Mouse (Mus musculus) layer of hippocampus, adult 11-12 months (tissue): ENCODE results near the gene Tst.
A peak's percentile ranks its signal among the peaks of the same experiment; 100 is the strongest.

Experiments used
- DNase-seq: peaks from one replicate; pipeline ENCODE4 v3.0.0; 2022; ENCODE audit warnings: low spot score

The Tst gene

DNA sequence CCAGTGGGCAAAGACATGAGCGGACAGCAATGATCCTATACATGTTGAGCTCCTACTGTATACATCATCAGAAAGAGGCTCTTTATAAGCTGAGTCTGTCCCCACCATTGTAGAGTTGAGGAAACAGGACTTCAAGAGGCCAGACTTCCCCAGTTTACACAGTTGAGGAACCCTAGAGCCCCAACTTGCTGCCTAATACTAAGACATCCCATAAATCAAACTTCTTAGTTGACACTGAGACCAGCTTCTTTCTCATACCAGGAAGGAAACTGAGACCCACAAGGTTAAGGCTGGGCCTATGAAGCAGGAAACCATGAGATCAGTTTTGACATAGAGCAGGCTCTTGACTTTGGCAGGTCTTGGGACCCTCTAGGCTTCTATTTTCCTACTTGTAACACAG, 20.1 kb downstream of the Tst start:
- DNase-seq, result no peak

DNA sequence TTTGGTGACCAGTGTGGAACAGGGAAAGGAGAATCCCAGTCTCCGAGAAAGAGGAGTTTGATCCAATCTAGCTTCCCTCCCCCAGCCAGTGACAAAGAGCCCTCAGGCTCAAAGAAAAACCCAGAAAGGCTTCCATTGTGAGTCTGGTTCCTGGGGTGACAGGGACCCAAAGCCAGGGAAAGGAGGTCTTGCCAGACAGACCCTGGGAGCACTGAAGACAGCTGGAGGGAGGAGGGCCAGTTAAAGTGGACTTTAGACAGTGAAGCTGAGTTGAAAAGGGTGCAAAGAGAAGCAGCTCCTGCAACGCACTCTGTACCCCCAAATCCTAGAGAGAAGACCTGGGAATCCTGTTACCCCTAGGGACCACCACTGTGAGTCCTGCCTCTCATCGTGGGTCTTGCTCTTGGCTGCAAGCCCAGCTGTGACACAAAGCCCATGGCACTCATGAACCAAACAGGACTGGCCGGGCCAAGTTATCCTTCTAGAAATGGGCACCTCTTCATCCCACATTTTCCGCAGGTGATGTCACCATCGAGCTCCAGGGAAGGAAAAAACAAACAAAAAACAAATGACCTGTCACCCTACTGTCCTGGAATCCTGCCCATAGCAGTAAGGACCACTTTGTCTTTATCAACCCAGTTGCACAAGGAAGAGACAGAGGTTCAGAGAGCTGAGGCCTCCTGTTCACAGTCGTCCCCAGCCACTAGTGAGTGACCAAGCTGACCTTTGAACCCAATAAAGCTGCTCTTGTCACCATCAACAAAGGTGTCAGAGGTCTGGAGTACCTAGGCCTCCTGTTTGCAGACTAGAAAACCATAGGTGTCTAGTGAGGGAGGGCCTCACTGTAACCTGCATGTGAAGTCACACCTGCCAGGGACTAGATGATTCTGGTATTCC, 21.2 kb downstream of the Tst start:
- peak; percentile 52 for DNase-seq

DNA sequence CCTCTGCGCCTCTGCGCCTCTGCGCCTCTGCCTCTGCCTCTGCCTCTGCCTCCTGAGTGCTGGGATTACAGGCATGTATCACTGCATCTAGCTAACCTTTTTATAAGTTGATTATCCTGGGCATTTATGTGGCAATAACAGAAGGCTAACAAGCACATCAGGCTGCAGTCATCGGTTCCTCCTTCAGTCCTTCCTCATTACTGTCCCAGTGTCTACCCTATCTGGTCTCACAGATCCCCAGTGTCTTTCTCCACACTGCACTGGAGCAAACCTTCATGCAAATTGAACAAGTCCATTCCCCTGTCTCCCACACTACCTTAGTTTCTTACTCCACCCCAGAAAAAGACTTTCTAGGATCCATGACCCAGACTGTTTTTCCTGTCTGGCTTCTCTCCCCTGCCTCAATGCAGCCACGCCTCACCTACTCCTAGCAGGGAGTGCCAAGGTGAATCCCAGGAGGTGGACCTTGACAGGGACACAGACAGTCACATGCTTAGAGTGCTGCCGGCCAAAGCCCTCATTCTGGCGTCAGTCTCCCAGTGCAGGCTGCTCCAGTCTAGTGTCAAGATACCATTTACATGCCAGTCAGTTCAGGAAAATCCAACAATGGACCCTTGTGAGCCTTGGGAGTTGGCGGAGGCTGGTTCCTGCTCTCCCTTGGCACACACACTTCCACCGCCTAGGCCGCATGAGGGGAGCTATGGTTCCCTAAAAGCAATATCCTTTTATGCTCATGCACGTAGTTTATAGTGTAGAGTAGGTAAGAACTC, 22.1 kb downstream of the Tst start:
- DNase-seq, result peak; percentile 73

DNA sequence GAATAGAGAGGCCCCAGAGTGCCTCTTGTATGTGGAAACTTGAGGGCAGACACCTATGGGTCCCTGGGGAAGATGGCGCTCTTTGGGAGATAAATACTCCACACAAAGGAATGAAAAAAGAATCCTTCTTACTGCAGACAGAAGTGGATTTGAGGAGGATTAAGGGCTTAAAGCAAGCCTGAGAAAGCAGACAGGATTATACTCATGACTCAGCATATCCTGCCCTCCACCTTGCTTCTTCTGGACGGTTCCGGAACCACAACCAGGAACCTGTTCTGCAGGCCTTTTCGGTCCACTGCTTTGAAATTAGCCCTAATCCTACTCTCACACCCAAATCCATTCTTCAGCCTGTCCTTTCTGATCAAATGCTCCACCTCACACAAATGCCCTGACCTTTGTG, 23.6 kb downstream of the Tst start:
- no peak for DNase-seq

DNA sequence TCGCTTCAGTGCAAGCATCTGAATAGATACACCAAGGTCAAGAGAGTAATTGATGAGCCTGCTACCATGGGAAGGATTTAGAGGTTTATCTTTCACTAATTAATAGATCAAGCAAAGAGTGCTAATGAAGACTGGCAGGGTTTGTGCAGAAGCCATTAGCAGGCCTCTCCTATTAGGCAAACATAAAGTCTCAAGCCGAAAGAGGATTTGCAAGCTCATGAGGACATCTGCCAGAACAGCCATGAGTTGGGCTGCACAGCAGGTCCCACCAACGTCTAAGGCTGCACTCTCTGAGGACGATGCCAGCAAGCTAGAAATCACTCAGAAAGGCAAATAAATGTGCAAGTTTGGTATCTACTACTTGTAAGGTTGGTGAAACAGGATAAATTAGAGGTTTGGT, 25.0 kb downstream of the Tst start:
- peak; percentile 59 for DNase-seq

DNA sequence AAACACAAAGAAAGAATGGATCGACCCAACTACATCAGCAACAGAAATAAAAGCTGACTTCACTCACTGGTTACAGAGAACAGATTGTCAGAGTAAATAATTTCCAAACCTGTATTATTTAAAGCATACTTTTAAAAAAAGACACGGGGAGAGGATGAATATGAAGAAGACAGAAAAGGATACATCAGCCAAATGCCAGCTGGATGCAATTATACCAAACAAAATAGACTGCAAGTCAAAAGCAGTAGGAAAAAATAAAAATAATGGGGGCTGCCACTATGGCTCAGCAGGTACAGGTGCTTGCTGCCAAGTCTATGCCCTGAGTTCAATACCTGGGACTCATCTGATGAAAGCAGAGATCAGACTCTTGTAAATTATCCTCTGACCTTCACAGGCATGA, 25.5 kb downstream of the Tst start:
- no peak for DNase-seq

DNA sequence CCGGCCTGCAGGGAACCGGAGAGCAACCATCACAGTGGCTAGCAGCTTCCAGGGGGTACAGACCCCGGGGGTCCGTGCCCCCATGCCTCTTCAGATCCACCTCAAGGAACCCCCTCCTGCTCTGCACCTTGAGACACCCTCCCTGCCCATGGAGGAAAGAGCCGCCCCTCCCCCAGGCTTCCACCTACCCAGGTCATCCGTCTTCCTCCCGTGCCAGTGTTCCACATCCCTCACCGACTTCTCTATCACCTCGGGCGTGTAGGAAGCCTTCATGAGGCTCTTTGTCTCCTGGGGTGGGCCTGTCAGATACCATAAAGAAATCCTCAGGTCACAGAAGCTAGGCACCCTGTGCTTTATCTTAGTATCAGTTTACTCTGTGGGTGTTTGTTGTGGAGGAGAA, 27.2 kb downstream of the Tst start:
- no peak for DNase-seq

DNA sequence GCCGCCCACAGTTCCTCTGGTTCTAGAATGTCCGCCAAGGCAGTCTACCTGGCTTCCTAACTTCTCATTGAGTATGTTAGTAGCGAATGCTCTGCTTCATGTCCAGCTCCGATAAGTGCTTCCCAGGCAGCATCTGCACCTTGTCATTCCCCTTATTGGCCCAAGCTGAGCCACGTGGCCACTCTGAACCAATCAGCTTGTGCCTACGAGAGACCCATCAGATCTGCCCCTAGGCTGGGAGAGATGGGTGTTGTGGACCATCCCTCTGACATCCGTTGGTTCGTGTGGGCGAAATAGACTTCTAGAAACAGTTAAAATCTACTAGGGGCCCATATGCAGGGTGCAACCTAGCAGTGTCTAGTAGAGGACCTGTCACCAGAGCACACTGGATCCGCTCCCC, 27.8 kb downstream of the Tst start:
- DNase-seq, result no peak

DNA sequence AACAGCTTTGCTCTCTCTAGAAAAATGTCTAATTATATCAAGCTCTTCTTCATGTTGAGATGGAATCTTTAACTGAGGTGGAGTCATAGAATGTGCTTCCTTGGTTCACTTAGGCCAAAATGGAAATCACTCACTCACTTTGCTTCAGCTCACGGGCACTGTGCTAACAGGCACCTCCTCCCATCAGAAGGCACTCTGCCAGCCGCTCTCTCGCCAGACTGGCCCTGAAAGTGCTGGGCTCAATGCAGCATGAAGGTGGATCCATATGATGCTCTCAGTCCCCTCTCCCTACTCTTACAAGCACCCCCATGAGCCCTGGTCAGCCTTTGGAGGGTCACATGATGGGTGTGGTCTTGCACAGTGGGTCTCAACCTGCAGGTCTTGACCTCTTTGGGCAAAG, 31.5 kb downstream of the Tst start:
- DNase-seq, result no peak

DNA sequence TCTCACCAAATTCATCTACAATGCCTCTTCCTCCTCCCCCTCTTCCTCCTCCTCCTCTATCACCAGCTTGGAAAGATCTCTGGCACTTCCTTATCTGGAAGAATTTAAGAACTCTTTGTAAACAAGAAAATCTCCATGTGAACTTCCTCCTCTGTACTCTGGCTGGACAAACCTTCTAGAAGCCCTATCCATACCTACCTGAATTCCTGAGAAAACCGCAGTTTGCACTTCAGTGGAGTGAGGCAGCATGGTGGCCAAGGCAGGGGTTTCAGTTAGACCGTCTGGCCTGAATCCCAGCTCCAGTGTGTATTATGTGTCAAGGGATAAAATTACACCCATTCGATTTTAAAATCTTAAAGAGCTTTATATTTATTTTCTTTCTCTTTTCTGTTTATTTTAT, 32.9 kb downstream of the Tst start:
- DNase-seq, result no peak

DNA sequence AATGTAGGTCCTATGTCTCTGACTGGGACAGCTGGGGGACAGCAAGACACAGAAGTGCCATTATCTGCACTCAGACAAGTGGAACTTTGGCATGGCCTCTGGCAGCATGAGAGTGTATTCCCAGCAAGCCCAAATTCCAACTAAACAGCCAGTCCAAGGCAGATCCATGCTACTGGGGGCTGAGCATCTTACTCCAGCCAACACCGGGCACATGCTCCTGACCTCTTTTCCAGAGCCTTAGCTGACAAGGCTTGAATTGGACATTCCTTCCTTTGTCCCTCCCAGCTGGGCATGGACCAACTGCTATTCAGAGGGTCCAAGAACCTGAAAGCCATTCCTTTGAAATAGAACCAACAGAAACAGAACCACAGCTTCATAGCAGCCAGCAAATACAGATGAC, 36.1 kb downstream of the Tst start:
- DNase-seq, result peak; percentile 55

DNA sequence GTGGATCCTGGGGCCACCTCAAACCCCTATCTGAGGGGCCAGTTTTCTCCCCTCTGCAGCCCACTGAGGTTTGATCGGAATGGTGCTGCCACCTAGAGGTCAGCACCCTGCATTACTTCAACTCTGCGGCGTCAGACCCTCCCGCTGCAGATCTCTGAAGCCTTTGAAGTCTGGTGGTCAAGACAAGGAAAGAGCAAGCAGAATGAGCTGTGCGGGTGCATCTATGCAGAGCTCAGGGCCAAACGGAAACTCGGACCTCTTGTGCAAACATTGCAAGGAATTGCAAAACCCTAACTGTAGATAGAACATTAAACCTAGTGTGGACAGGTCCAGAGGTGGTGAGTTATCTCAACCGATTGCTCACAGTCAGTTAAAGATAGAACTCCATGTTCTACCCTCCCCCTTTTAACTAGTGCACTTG, 36.8 kb downstream of the Tst start:
- peak; percentile 49 for DNase-seq

DNA sequence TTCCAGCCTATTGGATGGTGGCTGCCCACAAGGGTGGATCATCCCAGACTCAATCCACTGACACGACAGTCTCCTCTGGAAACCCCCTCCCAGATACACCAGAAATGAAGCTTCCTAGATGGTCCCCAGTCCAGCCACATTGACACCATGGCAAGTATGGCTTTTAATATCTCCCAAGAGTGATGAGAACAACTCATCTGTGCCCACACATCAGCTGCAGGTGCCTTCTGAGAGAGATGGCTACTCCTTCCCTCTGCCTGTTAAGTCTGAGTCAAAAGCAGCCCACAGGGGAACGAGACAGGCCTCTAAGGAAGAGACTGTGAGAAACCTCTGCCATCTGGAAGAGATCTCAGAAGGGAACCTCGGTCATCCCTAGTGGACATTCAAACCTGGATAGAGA, 37.9 kb downstream of the Tst start:
- no peak for DNase-seq

DNA sequence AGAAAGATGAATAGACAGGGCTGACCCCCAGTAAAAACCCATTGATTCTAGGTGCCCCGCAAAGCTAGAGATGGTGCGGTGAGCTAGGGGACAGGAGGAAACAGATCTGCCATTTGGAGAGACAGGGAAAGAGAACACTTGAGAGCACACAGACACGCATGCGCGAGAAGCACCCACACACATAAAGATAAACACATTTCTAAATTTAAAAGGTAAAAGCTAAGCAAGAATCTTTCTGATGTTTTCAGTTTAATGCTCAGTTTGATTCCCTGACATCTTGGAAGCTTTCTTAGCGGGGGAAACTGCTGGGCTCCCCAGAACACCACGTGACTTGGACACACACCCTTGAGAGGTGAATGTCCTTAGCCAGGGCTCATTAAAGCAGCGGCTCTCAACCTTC, 38.8 kb downstream of the Tst start:
- DNase-seq, result no peak

DNA sequence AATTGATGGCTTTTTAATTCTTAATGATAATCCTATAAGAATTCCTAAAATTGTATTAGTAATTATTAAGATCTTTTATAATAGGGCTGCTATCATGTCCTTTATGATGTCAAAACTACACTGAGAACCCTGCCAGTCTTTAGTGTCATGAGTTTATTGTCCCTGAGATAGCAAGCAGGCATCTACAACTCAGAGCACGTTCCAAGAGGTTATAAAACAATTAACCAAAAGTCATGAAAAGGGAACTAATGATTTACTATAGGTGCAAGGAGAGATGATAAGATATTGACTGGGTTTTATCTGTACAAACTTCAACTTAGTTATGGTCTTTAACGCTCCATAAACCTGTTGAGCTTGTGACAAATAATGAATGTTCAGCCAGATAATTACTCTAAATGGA, 39.8 kb downstream of the Tst start:
- no peak for DNase-seq

DNA sequence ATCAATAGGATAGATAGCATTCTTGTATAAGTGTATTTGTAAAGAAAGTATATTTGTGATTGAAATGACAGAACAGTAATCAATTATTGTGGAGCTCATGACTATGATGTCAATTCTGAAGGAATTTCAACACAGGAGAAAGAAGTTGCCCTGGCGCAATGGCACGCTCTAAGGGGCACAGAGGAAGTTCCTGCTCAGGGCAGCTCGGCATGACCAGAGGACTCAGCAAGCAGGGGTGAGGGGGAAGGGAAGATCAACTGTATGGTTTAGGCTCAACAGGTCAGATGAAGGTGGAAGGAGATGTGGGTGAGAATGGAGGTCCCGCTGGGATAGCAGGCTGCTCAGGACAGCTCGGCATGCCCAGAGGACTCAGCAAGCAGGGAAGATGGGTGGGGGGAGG, 50.2 kb downstream of the Tst start:
- DNase-seq, result no peak

DNA sequence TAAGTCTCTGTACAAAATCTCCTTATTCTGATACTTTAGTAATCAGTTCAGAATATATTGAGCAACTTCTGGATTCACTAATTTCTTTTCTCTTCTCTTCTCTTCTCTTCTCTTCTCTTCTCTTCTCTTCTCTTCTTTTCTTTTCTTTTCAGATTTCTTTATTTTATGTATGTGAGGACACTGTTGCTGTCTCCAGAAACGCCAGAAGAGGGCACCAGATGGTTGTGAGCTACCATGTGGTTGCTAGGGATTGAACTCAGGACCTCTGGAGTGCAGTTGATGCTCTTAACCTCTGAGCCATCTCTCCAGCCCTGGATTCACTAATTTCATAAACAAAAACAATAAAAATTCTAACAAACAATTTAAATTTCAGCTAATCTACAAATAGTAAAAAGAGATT, 50.7 kb downstream of the Tst start:
- DNase-seq, result peak; percentile 68

DNA sequence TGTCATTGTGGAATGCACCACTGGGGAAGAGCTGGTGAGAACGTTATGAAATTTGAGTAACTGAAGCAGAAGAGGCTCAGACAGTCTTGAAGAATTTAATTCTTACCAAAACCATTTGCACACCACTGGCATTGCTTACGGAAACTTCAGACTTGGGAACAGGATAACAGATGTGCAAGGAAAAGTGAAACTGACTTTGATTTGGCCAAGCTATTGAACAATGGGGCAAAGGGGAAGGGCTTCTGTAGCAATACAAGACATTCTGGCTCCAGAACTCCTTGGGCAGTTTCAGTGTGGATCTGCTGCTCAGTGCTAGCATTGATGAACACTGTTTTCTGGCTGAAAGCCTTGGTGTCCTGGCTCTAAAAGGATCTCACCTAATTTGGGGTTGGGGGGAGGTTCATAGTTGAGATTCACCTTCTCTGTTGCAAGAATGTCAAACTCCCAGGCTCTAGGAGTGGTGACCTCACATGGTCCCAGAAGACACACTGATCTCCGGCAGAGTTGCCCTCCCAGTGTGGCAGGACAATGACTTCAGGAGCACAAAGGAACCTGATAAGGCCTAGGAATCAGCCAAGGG, 54.0 kb downstream of the Tst start:
- no peak for DNase-seq
